Mouse (Mus musculus) liver, embryonic 14.5 days (tissue): ENCODE measurements at regions not wholly inside any gene's neighbourhood (a gene's known extent, or its start where the extent isn't known, plus 50 kb on each side); places are given as distances from the start of the nearest gene placed in this dataset.

Source experiments
- CTCF ChIP-seq: IDR thresholded peaks from 2 replicates; pipeline ENCODE4 v1.5.1; 2016; ENCODE audit warnings: antibody characterized with exemption, low read depth, control low read depth
- EP300 ChIP-seq: IDR thresholded peaks from 2 replicates; pipeline ENCODE4 v1.6.1; 2016; ENCODE audit warnings: antibody characterized with exemption, low read depth

- TF ChIP-seq CTCF (no peak), EP300 (no peak)
Observed at GRCm38 (mm10) chr7:70280643-70281380, 85.7 kb downstream of the Nr2f2 start.
